In genomic region chr19:46248991-46249390, GRCm38 (mm10) we compare ENCODE assay signal across 10 mouse cellular contexts. TPM values are rescaled to one million over a fixed set of nuclear protein-coding genes. Genes with fewer than 3 reads are reported as not detected.
DNase-seq lines count a peak whose midpoint lies in the region; ATAC-seq and TF ChIP-seq lines count a peak whose summit lies in the region.
"Had no signal": no experiment of that assay in that cellular context is flagged by ENCODE, and none has a peak within 500 bp of the region (broad histone marks: within the 10 kb centered on the region; RNA-seq: fewer than 3 reads in every experiment).

No protein-coding gene starts in this region.

- H3K9ac ChIP-seq in liver, adult 2 months (ENCODE audit: low read depth, low read length) = no peak overlapping the region
- no peak overlapping the region for H3K9ac ChIP-seq in liver, embryonic 11.5 days (ENCODE audit: low read depth, low read length)
- H3K9ac ChIP-seq: heart, embryonic 13.5 days had no signal

- H3K79me2 ChIP-seq in liver, adult 2 months (ENCODE audit: control insufficient read depth, insufficient read depth, low read length) = no peaks in the 10 kb centered on the region

- no peak for ATAC-seq in CD4-positive, CD25-positive, alpha-beta regulatory T cell, adult 4 months
- no peak for ATAC-seq in liver, embryonic 11.5 days (replicated peaks; ENCODE audit: low FRiP score)

- TF ChIP-seq CTCF in liver, adult 2 months (IDR thresholded peaks at IDR 0.05; ENCODE audit: low read depth, low read length) = peak; percentile 30

- H3K9me3 ChIP-seq in liver, embryonic 11.5 days (ENCODE audit: control insufficient read depth, low read length) = no peaks in the 10 kb centered on the region
- H3K9me3 ChIP-seq: heart, embryonic 13.5 days had no signal

- no peak overlapping the region for H3K27ac ChIP-seq in liver, adult 2 months (replicated peaks; ENCODE audit: insufficient read depth, low read depth, low read length)
- H3K27ac ChIP-seq in liver, embryonic 11.5 days (ENCODE audit: low read depth, low read length) = no peak overlapping the region
- H3K27ac ChIP-seq: heart, embryonic 13.5 days had no signal

- no peak overlapping the region for H3K4me3 ChIP-seq in liver, adult 2 months (ENCODE audit: insufficient read depth, low read depth, low read length)
- no peak overlapping the region for H3K4me3 ChIP-seq in liver, embryonic 11.5 days (ENCODE audit: low read depth, low read length)
- H3K4me3 ChIP-seq: heart, embryonic 13.5 days had no signal

- peaks cover 31% of the 10 kb centered on the region for H3K36me3 ChIP-seq in liver, adult 2 months (ENCODE audit: control insufficient read depth, insufficient read depth, low read length)
- H3K36me3 ChIP-seq in liver, embryonic 11.5 days (ENCODE audit: control insufficient read depth, insufficient read depth, low read length) = peaks cover 2% of the 10 kb centered on the region; the same call in 1 of the 2 replicates

- no peaks in the 10 kb centered on the region for H3K27me3 ChIP-seq in liver, adult 2 months (ENCODE audit: control insufficient read depth, insufficient read depth, low read length)
- no peaks in the 10 kb centered on the region for H3K27me3 ChIP-seq in liver, embryonic 11.5 days (replicated peaks; ENCODE audit: control insufficient read depth, insufficient read depth, low read length)
- H3K27me3 ChIP-seq: heart, embryonic 13.5 days had no signal

- no peak overlapping the region for H3K4me2 ChIP-seq in liver, embryonic 11.5 days
- H3K4me2 ChIP-seq: heart, embryonic 13.5 days had no signal

- no peak for TF ChIP-seq POLR2A in liver, adult 2 months (IDR thresholded peaks at IDR 0.05; ENCODE audit: extremely low read depth, insufficient read depth, low read length)

- DNase-seq in CD4-positive, CD25-positive, alpha-beta regulatory T cell, adult 2 months (ENCODE audit: low read depth, low spot score) = peak; percentile 7
- DNase-seq in liver, adult 2 months (ENCODE audit: extremely low read depth, low read depth, low spot score) = no peak
- no peak for DNase-seq in liver, embryonic 11.5 days (ENCODE audit: low spot score)
- peak; percentile 53 for DNase-seq in cerebellum, adult 11-12 months
- DNase-seq in lung, postnatal 10 days = peak; percentile 15
- no peak for DNase-seq in left cerebral cortex, adult 18-20 months (ENCODE audit: low spot score in 2 of 2)
- DNase-seq in neural tube, embryonic 10.5 days (ENCODE audit: extremely low spot score, low spot score) = no peak
- DNase-seq: right cerebral cortex, postnatal 4 days had no signal

- 56% methylated on average over 7 of the region's 7 CpGs for WGBS in liver, adult 2 months
- 49% methylated on average over 7 of the region's 7 CpGs for WGBS in liver, embryonic 11.5 days

- no peaks in the 10 kb centered on the region for H3K4me1 ChIP-seq in liver, adult 2 months (ENCODE audit: control insufficient read depth, insufficient read depth, low read length)
- no peaks in the 10 kb centered on the region for H3K4me1 ChIP-seq in liver, embryonic 11.5 days (replicated peaks; ENCODE audit: control insufficient read depth, insufficient read depth, low read length)

RNA-seq across cellular contexts. Expression of gene Nfkb2, which starts 55.1 kb away (rescaled TPM):
- polyA plus RNA-seq in CD4-positive, CD25-positive, alpha-beta regulatory T cell, adult 4 months (2017; shearing (Covaris generic)) = 10 to 100 TPM; 17.3 to 18.8 TPM
- total RNA-seq in liver, adult 2 months (2014; rRNA removed) = 3.7 and 4.7 TPM in 2 replicates
- polyA plus RNA-seq in liver, adult 2 months (2012; rRNA removed) = 8.1 and 9.3 TPM in 2 replicates
- 6.0 and 6.6 TPM in 2 replicates for polyA plus RNA-seq in liver, embryonic 11.5 days (2014; fragmentation: Nextera tagmentation; extraction: Ambion mirVana)
- total RNA-seq in left cerebral cortex, adult 18-20 months (2021) = 1 to 10 TPM; 1.9 to 2.1 TPM

Comparison
In these comparisons a context has a peak if more than half of its experiments do, and no peak if none do; other contexts are left out.
1. DNase-seq: peak in CD4-positive, CD25-positive, alpha-beta regulatory T cell, adult 2 months (single experiment), cerebellum, adult 11-12 months (single experiment) and lung, postnatal 10 days (single experiment); none in liver, adult 2 months (single experiment), liver, embryonic 11.5 days (single experiment), left cerebral cortex, adult 18-20 months (0 of 2) and neural tube, embryonic 10.5 days (single experiment).